Mouse (Mus musculus): ENCODE data around the gene Tstd1.

Gene Tstd1

DNA sequence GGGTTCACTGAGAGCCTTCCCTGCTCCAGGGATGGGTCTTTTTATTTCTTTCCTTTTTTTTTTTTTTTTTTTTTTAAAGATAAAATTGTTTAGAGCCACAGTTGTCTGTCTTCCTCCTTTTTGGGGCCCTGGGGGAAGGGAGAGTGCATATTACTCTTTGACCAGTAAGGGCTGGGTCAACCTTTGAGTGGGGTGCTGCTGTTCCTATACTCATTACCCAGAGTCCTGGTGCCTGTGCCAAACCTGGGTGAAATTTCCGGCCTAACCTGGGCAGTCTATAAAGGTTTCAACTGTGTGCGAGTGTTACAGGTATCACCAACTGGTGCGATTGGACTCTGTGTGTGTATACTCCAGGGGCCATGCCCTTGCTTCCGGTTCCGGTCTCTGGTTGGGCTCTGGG, at the start of gene Tstd1:
Gene Tstd1 (plus strand): TSS at position 213 of the 400 bp plus-strand sequence.
- DNase-seq (ENCODE audit: low read depth, low spot score): no peak

GRCm38 (mm10) chr1:171369845-171370556, 48.7 kb upstream of the Tstd1 start, which contains the start of gene Nectin4:
Gene Nectin4 (plus strand): TSS chr1:171370099.
- no peak for DNase-seq (ENCODE audit: low read depth, low spot score)

GRCm38 (mm10) chr1:171372880-171373279, 45.8 kb upstream of the Tstd1 start:
- DNase-seq (ENCODE audit: low read depth, low spot score): no peak

DNA sequence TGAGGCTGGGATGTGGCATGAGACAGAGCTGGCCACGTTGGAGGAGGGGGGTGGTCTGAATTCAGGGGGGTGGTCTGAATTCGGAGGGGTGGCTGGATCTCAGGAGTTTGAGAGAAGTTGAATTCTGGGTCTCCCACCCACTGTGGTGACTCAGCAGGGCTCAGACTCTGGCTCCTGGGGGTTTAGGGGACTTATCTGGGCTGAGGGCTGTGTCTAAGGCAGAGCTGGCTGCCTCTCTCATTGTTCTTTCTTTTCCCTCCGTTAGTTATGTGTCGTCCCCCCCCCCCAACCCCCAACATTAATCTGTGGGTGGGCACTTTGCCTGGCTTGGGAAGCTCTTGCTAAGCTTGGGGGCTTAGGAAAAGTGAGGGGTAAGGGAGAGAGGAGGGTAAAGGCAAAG, 44.7 kb upstream of the Tstd1 start:
- no peak for DNase-seq (ENCODE audit: low read depth, low spot score)

- no peak for DNase-seq (ENCODE audit: low read depth, low spot score)
Observed at GRCm38 (mm10) chr1:171375646-171376097, 43.0 kb upstream of the Tstd1 start.

DNA sequence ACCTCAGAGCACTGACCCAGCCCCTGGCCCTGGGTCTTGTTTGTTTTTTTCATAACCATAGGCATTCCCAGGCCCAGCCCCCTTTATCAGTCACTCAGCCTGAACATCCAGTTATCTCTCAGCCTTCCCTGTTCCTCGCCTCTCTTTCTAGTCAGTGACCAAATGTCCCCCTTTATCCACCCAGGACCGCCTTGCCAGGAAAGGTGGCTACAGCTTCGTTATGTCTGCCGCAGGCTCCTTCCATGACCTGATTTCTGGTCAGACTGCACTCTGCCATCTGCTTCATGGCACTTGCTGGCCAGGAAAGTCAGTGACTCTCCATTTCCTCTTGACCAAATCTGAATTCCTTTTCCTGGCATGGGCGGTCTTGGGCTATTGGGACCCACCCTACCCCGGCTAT, 40.4 kb upstream of the Tstd1 start:
- DNase-seq (ENCODE audit: low read depth, low spot score): no peak

- DNase-seq (ENCODE audit: low read depth, low spot score): peak; percentile 56
Observed at GRCm38 (mm10) chr1:171379935-171380599, 38.6 kb upstream of the Tstd1 start.

DNA sequence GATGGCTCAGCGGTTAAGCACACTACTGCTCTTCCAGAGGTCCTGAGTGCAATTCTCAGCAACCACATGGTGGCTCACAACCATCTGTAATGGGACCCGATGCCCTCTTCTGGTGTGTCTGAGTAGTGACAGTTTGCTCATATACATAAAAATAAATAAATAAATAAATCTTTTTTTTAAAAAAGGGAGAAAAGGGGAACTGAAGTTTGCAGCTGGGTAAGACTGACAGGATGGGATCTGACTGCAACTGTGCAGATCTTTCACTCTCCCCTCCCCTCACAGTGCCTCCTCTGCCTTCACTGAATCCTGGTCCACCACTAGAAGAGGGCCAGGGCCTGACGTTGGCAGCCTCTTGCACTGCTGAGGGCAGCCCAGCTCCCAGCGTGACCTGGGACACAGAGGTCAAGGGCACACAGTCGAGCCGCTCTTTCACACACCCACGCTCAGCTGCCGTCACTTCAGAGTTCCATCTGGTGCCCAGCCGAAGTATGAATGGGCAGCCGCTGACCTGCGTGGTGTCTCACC, 36.5 kb upstream of the Tstd1 start:
- DNase-seq (ENCODE audit: low read depth, low spot score): no peak

GRCm38 (mm10) chr1:171384361-171384760, 34.3 kb upstream of the Tstd1 start:
- no peak for DNase-seq (ENCODE audit: low read depth, low spot score)

DNA sequence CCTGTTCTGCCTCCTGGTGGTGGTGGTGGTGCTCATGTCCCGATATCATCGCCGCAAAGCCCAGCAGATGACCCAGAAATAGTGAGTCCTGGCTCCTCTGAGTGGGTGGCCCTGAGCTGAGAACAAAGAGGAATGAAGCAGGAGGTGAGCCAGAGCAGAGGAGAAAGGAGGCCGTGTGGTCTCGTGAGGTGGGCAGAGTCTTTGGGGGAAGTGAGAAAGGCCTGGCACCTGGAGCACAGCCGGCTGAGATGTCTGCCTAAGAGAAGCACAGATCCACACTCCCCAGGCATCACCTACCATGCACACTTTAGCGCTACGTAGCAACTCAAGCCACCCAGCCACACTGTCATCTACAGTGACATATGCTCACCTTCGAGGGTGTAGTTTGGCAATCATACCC, 33.5 kb upstream of the Tstd1 start:
- DNase-seq (ENCODE audit: low read depth, low spot score): no peak

- no peak for DNase-seq (ENCODE audit: low read depth, low spot score)
Observed at GRCm38 (mm10) chr1:171387099-171387498, 31.6 kb upstream of the Tstd1 start.

GRCm38 (mm10) chr1:171388376-171389102, 30.1 kb upstream of the Tstd1 start, which contains the start of gene Arhgap30:
Gene Arhgap30 (plus strand): TSS chr1:171388954.
- peak; percentile 32 for DNase-seq (ENCODE audit: low read depth, low spot score)

DNA sequence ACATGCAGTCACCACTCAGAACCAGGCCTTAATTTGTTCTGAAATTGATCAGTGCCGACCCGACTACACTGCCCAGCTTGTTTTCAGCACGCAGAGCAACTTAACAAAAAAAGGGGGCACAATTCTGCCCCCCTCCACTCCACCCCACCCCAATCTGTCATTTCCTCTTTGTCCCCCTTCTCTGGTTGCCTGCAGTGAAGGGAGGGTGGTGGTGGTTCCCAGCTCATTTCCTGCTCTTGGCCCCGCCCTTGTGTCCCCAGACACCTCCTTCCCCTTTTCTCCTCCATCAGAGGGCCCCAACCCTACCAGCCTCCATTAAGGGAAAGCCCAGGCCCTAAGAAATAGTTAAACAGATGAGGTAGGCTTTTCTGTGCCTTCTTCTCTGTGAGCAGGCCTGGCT, 28.6 kb upstream of the Tstd1 start:
- no peak for DNase-seq (ENCODE audit: low read depth, low spot score)

GRCm38 (mm10) chr1:171401821-171402220, 16.9 kb upstream of the Tstd1 start:
- no peak for DNase-seq (ENCODE audit: low read depth, low spot score)

GRCm38 (mm10) chr1:171402991-171403390, 15.7 kb upstream of the Tstd1 start:
- DNase-seq (ENCODE audit: low read depth, low spot score): no peak

GRCm38 (mm10) chr1:171407263-171407662, 11.4 kb upstream of the Tstd1 start:
- DNase-seq (ENCODE audit: low read depth, low spot score): no peak

DNA sequence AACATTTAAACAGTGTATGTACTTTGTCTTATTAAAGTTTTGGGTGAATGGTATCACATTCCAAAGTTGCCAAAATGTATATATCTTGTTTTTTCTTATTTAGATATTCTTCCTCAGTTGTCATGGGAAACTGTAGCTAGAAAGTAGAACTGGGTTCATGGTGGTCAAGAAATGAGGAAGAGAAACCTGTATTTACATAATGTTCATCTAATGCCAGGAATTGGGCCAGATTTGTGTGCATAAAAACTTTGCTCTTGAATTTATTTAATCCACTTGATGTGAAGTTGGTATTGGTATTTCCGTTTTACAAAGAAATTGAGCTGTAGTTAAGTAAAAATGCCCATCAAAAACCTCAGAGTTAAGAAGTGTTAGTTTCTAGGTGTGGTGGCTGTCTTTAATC, 8.4 kb upstream of the Tstd1 start:
- no peak for DNase-seq (ENCODE audit: low read depth, low spot score)

DNA sequence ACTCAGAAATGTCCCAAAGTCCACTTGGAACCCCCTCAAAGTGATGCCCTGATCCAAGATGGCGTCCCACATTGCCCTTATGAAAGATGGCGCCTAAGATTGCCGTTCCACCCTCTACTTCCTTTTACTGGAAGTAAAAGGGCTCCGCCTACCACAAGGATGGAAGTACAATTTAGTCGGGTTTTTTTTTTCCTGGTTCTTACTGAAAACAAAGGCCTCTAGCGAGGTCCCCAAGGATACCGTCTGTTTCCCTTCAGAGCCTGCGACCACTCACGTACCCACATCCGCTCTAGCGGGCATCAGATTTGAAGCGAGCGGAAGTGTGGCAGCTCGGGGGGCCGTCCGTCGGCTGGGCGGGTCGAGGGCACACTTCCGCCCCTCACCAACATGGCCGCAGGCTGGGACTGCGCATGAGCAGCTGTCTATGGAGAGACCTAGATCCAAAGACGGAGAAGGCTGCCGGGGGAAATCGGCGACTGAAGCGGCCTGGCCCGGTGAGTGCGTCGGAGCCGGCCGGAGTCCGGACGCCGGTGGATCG, 7.7 kb upstream of the Tstd1 start, which contains the start of gene Usf1:
Gene Usf1 (plus strand): TSS at position 367 of the 538 bp plus-strand sequence.
- peak; percentile 93 for DNase-seq (ENCODE audit: low read depth, low spot score)

DNA sequence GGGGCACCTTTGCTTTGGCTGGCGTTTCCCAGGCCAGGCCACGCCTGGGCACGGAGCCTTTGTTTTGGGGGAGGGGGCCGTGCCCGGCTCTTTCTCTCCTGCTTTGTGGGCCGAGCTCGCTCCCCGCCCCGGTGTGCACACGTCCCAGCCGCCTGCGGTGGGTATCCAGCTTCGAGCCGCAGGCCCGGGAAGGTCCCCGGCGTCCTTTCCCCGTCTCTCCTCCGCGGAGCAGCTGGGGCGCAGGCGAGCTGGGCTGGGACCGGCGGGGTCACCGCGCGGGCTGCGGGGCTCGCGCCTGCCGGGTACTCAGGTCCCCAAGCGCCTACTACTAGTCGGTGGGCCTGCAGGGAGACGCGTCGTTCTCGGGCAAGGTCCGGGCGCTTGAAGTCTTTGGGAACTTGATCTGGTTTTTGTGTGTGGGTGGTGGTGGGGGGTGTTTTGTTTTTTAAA, 7.2 kb upstream of the Tstd1 start:
- no peak for DNase-seq (ENCODE audit: low read depth, low spot score)

GRCm38 (mm10) chr1:171412001-171412441, 6.7 kb upstream of the Tstd1 start:
- peak; percentile 33 for DNase-seq (ENCODE audit: low read depth, low spot score)

DNA sequence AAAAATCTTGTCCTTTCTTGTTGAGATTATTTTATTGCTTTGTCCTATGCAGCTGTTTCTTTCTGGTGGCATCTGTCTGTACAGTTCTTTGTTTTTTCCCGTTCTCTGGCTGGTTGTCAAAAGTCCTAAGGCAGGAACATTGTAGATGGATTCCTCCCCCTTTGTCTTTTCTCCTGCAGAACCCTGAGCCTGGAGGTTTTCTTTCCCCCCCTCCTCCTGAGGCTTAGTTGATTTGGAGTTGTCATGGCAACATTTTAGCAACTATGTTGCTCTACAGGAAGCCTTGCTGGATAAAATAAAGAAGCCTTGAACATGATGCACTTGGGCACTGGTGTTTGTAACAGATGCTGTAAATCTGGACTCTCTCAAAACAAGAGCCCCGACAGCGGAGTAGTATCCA, 6.2 kb upstream of the Tstd1 start:
- peak; percentile 58 for DNase-seq (ENCODE audit: low read depth, low spot score)

- no peak for DNase-seq (ENCODE audit: low read depth, low spot score)
Observed at GRCm38 (mm10) chr1:171413608-171414007, 5.1 kb upstream of the Tstd1 start.
